Mouse (Mus musculus): ENCODE results near the gene Itga8. TPM values are rescaled to one million over a fixed set of nuclear protein-coding genes. Genes with fewer than 3 reads are reported as not detected.

The Itga8 gene
- polyA plus RNA-seq, 1 experiment from 2014 or later: 37.4 TPM

DNA sequence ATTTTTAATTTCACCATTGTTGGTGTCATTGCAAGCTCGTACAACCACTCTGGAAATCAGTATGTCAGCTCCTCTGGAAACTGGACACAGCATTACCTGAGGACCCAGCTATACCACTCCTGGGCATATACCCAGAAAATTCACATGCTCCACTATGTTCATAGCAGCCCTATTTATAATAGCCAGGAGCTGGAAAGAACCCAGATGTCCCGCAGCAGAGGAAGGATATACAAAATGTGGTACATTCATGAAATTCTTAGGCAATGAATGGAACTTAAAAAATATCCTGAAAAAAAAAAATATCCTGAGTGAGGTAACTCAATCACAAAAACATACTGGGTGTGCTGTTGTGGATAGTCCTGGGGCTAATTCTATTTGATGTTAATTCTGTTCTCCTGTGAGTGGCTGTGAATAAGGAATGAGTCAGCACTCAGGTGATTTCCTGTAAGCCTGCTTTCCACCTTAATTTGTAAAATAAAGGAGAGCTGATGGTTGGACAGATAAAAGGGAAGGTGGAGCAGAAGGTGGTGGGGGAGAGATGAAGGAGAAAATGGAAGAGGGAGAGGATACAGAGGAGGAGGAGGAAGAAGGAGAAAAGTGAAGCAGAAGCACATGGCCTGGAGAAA is 224.3 kb downstream of the Itga8 start:
- Histone ChIP-seq H3K4me1 (replicated peaks; ENCODE audit: insufficient read depth, low read length) (no peaks in the 10 kb centered on the region), H3K9ac (ENCODE audit: low read depth, low read length) (no peak overlapping the region), H3K36me3 (ENCODE audit: insufficient read depth, low read length) (no peaks in the 10 kb centered on the region), H3K4me3 (replicated peaks; ENCODE audit: low read depth, low read length) (no peak overlapping the region), H3K4me2 (ENCODE audit: low read length) (no peak overlapping the region), H3K27me3 (ENCODE audit: insufficient read depth, low read length) (no peaks in the 10 kb centered on the region), H3K9me3 (replicated peaks; ENCODE audit: low read length) (no peaks in the 10 kb centered on the region), H3K27ac (no peak overlapping the region)
- ATAC-seq (replicated peaks; ENCODE audit: low FRiP score, low read depth) (no peak), DNase-seq (ENCODE audit: low spot score) (no peak)
- no peak for TF ChIP-seq CTCF (IDR thresholded peaks at IDR 0.05; ENCODE audit: low read depth)
- WGBS: 64% methylated on average over 2 of the region's 2 CpGs

DNA sequence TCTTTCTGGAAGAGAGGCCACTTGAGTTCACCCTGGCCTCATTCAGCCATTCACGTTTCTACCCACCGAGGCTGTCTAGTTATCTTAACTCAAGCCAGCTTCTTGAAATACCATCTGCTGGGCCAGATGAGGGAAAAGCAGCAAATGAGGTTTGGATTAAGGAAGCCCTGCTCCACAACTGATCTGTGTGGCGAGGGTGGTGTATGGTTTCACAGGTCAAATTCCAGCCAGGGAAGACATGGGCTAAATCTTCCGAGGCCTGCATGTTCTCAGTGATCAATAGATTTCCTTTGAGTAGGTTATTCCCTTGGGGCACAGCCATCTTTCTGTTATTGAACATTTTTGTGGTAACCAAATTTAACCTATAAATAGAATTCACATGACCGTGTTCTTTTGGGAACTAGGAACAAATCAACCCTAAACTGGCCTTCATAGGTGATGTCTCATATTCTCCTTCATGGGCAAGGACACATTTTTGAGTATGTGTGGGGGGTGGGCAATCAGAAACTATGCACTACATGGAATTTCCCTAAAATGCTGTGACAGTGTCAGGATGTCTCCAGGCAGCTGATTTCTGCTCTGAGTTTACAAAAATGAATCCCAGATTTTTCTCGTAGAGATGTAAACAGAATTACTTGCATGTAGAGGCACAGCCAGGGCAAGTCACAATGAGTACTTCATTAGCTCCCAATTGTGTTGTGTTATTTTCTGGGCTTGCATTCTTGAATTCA is 235.9 kb downstream of the Itga8 start:
- ATAC-seq (replicated peaks; ENCODE audit: low FRiP score, low read depth): no peak
- H3K4me3 ChIP-seq (replicated peaks; ENCODE audit: low read depth, low read length): no peak overlapping the region

DNA sequence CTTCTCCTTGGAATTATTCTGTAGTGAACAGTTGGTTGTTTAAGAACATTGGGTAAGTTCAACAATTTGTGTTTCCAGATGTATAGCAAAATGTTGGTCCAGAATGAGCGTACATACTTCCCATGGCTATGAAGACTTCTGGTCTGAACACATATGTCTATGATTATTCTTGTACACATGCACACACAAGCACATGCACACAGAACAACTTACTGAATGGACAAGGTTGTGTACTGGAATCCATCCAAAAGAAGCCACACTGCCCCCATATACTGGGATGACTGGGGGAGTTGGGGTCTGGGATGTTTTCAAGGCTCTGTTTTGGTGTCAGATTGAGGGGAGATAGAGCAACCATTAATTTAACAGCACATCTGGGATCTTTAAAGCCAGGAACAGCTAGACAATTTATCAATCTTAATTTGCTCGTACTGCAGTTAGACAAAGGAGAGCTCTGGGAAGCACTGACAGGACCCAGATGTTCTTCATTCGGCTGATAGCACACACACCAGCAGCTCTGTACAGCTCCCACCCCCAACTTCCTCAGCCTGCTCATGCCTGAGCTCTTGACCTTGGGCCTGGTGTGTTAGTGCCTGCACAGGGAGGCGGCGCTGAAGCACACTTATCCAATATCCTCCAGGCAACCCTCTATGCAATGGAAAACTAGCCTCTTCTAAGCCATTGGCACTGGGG is 241.5 kb downstream of the Itga8 start:
- TF ChIP-seq CTCF (IDR thresholded peaks at IDR 0.05; ENCODE audit: low read depth): 0 out of 2 replicates have a peak, but pooled peaks have one; percentile 11
- no peak overlapping the region for H3K4me3 ChIP-seq (replicated peaks; ENCODE audit: low read depth, low read length)
- 28% methylated on average over 5 of the region's 5 CpGs for WGBS
- DNase-seq (ENCODE audit: low spot score) (peak; percentile 91), ATAC-seq (replicated peaks; ENCODE audit: low FRiP score, low read depth) (peak; percentile 88)
- H3K9me3 ChIP-seq (replicated peaks; ENCODE audit: low read length): no peaks in the 10 kb centered on the region
- H3K4me1 ChIP-seq (replicated peaks; ENCODE audit: insufficient read depth, low read length): 0 out of 2 replicates have a peak, but pooled peaks cover 7% of the 10 kb centered on the region
- H3K27me3 ChIP-seq (ENCODE audit: insufficient read depth, low read length): no peaks in the 10 kb centered on the region
- H3K9ac ChIP-seq (ENCODE audit: low read depth, low read length): no peak overlapping the region
- peak overlapping the region; percentile 34; the same call in 1 of the 2 replicates for H3K27ac ChIP-seq
- H3K4me2 ChIP-seq (ENCODE audit: low read length): no peak overlapping the region
- no peaks in the 10 kb centered on the region for H3K36me3 ChIP-seq (ENCODE audit: insufficient read depth, low read length)

More for the DNA sequence above, 235.9 kb downstream of the Itga8 start:
- H3K9me3 ChIP-seq (replicated peaks; ENCODE audit: low read length): no peaks in the 10 kb centered on the region
- no peaks in the 10 kb centered on the region for H3K36me3 ChIP-seq (ENCODE audit: insufficient read depth, low read length)
- no peak overlapping the region for H3K9ac ChIP-seq (ENCODE audit: low read depth, low read length)
- no peak overlapping the region for H3K4me2 ChIP-seq (ENCODE audit: low read length)
- 0 out of 2 replicates have a peak, but pooled peaks cover 6% of the 10 kb centered on the region for H3K4me1 ChIP-seq (replicated peaks; ENCODE audit: insufficient read depth, low read length)
- DNase-seq (ENCODE audit: low spot score): no peak
- H3K27ac ChIP-seq: no peak overlapping the region
- WGBS: 52% methylated on average over 6 of the region's 6 CpGs
- no peaks in the 10 kb centered on the region for H3K27me3 ChIP-seq (ENCODE audit: insufficient read depth, low read length)
- TF ChIP-seq CTCF (IDR thresholded peaks at IDR 0.05; ENCODE audit: low read depth): no peak

Other genes starting within 250 kb of the Itga8 start
- gene Mindy3, start 117.5 kb upstream of the Itga8 start, polyA plus RNA-seq (2015; fragmentation: Nextera tagmentation; extraction: Ambion mirVana): 39.5 and 39.9 TPM in 2 replicates

All from kidney, postnatal 0 days (tissue).